Mouse (Mus musculus) limb, embryonic 14.5 days (tissue): ENCODE measurements around the gene Fblim1. TPM values are rescaled to one million over a fixed set of nuclear protein-coding genes. Genes with fewer than 3 reads are reported as not detected.

Source experiments
- ATAC-seq: fragments of 200-750 bp; cut with Nextera tagmentation; 2 replicates; pipeline ENCODE4 v1.8.0; 2017; ENCODE audit warnings: low read depth, moderate number of reproducible peaks, moderate TSS enrichment; ENCODE audit not compliant: low FRiP score
- DNase-seq: peaks from one replicate; pipeline ENCODE4 v3.0.0-alpha.2; 2015; ENCODE audit warnings: low spot score
- H3K27ac ChIP-seq: fragments of 300-500 bp; sonication (generic); replicated peaks from 2 replicates; pipeline ENCODE4 v1.5.1; 2014; ENCODE audit warnings: low read depth, mild to moderate bottlenecking, low read length, moderate library complexity, mixed read lengths
- H3K27me3 ChIP-seq: fragments of 300-500 bp; sonication (generic); 2 replicates; pipeline ENCODE4 v1.6.1; 2014; ENCODE audit warnings: low read length, mixed read lengths; ENCODE audit not compliant: control insufficient read depth, insufficient read depth
- H3K36me3 ChIP-seq: fragments of 300-500 bp; sonication (generic); 2 replicates; pipeline ENCODE4 v1.6.1; 2014; ENCODE audit warnings: mild to moderate bottlenecking, low read length, moderate library complexity, mixed read lengths; ENCODE audit not compliant: control insufficient read depth, insufficient read depth
- H3K4me1 ChIP-seq: fragments of 300-500 bp; sonication (generic); 2 replicates; pipeline ENCODE4 v1.6.1; 2014; ENCODE audit warnings: antibody characterized with exemption, low read length, mixed read lengths; ENCODE audit not compliant: control insufficient read depth, insufficient read depth
- H3K4me2 ChIP-seq: fragments of 300-500 bp; sonication (generic); replicated peaks from 2 replicates; pipeline ENCODE4 v1.6.1; 2014; ENCODE audit warnings: low read depth, mild to moderate bottlenecking, low read length, moderate library complexity; ENCODE audit not compliant: severe bottlenecking
- H3K4me3 ChIP-seq: fragments of 300-500 bp; sonication (generic); replicated peaks from 2 replicates; pipeline ENCODE4 v1.5.1; 2014; ENCODE audit warnings: low read length
- H3K9ac ChIP-seq: fragments of 300-500 bp; sonication (generic); 2 replicates; pipeline ENCODE4 v1.6.1; 2014; ENCODE audit warnings: mild to moderate bottlenecking, low read depth, low read length, moderate library complexity; ENCODE audit not compliant: severe bottlenecking
- H3K9me3 ChIP-seq: fragments of 300-500 bp; sonication (generic); 2 replicates; pipeline ENCODE4 v1.6.1; 2016; ENCODE audit warnings: low read length; ENCODE audit not compliant: control insufficient read depth
- POLR2A ChIP-seq: fragments of 200-500 bp; IDR thresholded peaks from 2 replicates; pipeline ENCODE4 v1.8.0; 2012; ENCODE audit warnings: inconsistent platforms, mild to moderate bottlenecking, moderate library complexity, borderline replicate concordance; ENCODE audit not compliant: insufficient read depth, insufficient read length; ENCODE audit errors: extremely low read depth
- WGBS: fragments of 180-500 bp; shearing (Covaris S2); extraction: QIAGEN DNeasy Blood & Tissue Kit; methylation state at CpG from one replicate; pipeline ENCODE4 v1.1.7; 2014; 5-methylcytosine and 5-hydroxymethylcytosine counted together
- polyA plus RNA-seq, 2 experiments: library from polyadenylated mRNA; depleted of rRNA in 1 of 2; stranded (reverse) in 1 of 2; unstranded in 1 of 2; fragments of >200 nt; fragmentation: Nextera tagmentation in 1 of 2; extraction: Ambion mirVana in 1 of 2; gene quantifications; 2 replicates each; pipeline versions ENCODE4 v1.2.1 to v1.2.3; 2012 to 2014

Fblim1 gene
- polyA plus RNA-seq, 2 experiments, result 33.7 to 52.2 TPM

GRCm38 (mm10) chr4:141625774-141626550 is 20.1 kb upstream of the Fblim1 start:
- WGBS, result 91% methylated on average over 16 of the region's 16 CpGs
- TF ChIP-seq POLR2A, result no peak
- no peak overlapping the region for H3K4me2 ChIP-seq
- H3K27ac ChIP-seq, result no peak overlapping the region
- DNase-seq (no peak), ATAC-seq (no peak)
- H3K4me3 ChIP-seq, result no peak overlapping the region
- H3K4me1 ChIP-seq, result no peaks in the 10 kb centered on the region
- H3K36me3 ChIP-seq, result peaks cover 60% of the 10 kb centered on the region
- H3K9me3 ChIP-seq, result no peaks in the 10 kb centered on the region
- H3K9ac ChIP-seq, result no peak overlapping the region
- no peaks in the 10 kb centered on the region for H3K27me3 ChIP-seq

DNA sequence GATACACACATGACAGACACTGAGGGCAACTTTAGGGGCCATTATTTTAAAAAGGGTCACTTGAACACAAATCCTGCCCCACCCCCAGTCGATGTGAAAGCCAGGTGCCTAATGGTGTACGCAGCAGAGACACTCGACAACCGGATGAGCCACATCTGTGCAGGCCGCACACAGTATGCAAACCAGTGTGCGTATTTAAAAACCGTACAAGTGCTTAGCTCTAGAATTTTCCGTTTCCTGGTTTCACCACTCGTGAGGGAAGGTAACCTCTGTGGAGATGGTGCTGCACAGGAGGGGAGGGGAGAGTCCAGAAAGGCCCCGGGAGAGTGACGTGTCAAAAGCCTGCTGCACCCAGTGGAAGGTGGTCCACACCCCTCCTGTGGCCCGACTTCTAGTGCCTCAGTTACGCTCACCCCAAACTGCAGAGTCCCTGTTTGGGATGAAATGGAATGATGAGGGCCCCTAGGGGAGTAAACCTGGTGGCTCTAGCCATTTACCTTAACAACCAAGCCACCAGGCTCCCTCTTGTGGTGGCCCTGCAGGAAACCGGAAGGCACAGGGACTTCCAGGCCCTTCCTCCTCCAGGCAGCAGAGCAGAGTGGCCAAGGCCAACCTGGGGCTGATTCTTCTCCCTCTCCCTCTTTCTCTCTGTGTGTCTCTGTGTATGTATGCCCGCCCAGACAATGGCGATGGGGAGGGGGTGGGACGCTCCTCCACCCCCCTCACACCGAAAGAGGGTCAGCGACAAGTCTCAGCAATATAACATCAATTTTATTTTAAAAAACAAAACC is 19.3 kb upstream of the Fblim1 start:
- H3K27me3 ChIP-seq, result no peaks in the 10 kb centered on the region
- H3K9ac ChIP-seq, result no peak overlapping the region
- no peaks in the 10 kb centered on the region for H3K4me1 ChIP-seq
- H3K4me3 ChIP-seq, result no peak overlapping the region
- H3K4me2 ChIP-seq, result no peak overlapping the region
- H3K36me3 ChIP-seq, result peaks cover 52% of the 10 kb centered on the region
- WGBS, result 79% methylated on average over 19 of the region's 19 CpGs
- H3K27ac ChIP-seq, result no peak overlapping the region
- DNase-seq, result no peak
- no peak for TF ChIP-seq POLR2A
- no peaks in the 10 kb centered on the region for H3K9me3 ChIP-seq
- ATAC-seq, result no peak

- H3K9me3 ChIP-seq, result no peaks in the 10 kb centered on the region
- DNase-seq (no peak), ATAC-seq (no peak)
- H3K4me2 ChIP-seq, result no peak overlapping the region
- H3K9ac ChIP-seq, result no peak overlapping the region
- no peak overlapping the region for H3K27ac ChIP-seq
- peaks cover 42% of the 10 kb centered on the region for H3K36me3 ChIP-seq
- H3K4me3 ChIP-seq, result no peak overlapping the region
- H3K27me3 ChIP-seq, result no peaks in the 10 kb centered on the region
- TF ChIP-seq POLR2A, result no peak
- H3K4me1 ChIP-seq, result no peaks in the 10 kb centered on the region
- WGBS, result 94% methylated on average over 8 of the region's 8 CpGs
Measured at GRCm38 (mm10) chr4:141624134-141624533, 18.2 kb upstream of the Fblim1 start.

- H3K27ac ChIP-seq, result no peak within 1 kb of the TSS
- DNase-seq (no peak), ATAC-seq (no peak)
- H3K9ac ChIP-seq, result no peak within 1 kb of the TSS
- no peaks in the 10 kb centered on the region for H3K9me3 ChIP-seq
- no peak for TF ChIP-seq POLR2A
- 0 out of 2 replicates have a peak, but pooled peaks cover 3% of the 10 kb centered on the region for H3K4me1 ChIP-seq
- WGBS, result 0% methylated on average over 1 of the region's 1 CpGs
- H3K4me3 ChIP-seq, result no peak within 1 kb of the TSS
- no peaks in the 10 kb centered on the region for H3K27me3 ChIP-seq
- peaks cover 37% of the 10 kb centered on the region for H3K36me3 ChIP-seq
- no peak within 1 kb of the TSS for H3K4me2 ChIP-seq
Measured at GRCm38 (mm10) chr4:141623666-141624065, 17.8 kb upstream of the Fblim1 start, which contains the start of gene Slc25a34. Gene Slc25a34, minus strand, starts transcription at chr4:141623821.

GRCm38 (mm10) chr4:141623037-141623436 is 17.1 kb upstream of the Fblim1 start:
- Histone ChIP-seq H3K9ac (no peak overlapping the region), H3K27ac (no peak overlapping the region), H3K9me3 (no peaks in the 10 kb centered on the region), H3K27me3 (no peaks in the 10 kb centered on the region), H3K4me2 (no peak overlapping the region), H3K4me1 (0 out of 2 replicates have a peak, but pooled peaks cover 3% of the 10 kb centered on the region), H3K36me3 (peaks cover 31% of the 10 kb centered on the region), H3K4me3 (no peak overlapping the region)
- ATAC-seq, result no peak
- TF ChIP-seq POLR2A, result no peak
- 79% methylated on average over 11 of the region's 11 CpGs for WGBS
- no peak for DNase-seq
